Mouse (Mus musculus): ENCODE data around the gene Fam207a.

Gene Fam207a

GRCm38 (mm10) chr10:77531026-77532019 lies 15.7 kb upstream of the Fam207a start:
- DNase-seq (ENCODE audit: low read depth, low spot score), result no peak

- no peak for DNase-seq (ENCODE audit: low read depth, low spot score)
Measured at GRCm38 (mm10) chr10:77530140-77530539, 14.6 kb upstream of the Fam207a start, which contains the start of gene Itgb2. Gene Itgb2 (plus strand): TSS chr10:77530252.

GRCm38 (mm10) chr10:77528634-77529033 lies 13.0 kb upstream of the Fam207a start:
- no peak for DNase-seq (ENCODE audit: low read depth, low spot score)

- no peak for DNase-seq (ENCODE audit: low read depth, low spot score)
Measured at GRCm38 (mm10) chr10:77526488-77526887, 10.9 kb upstream of the Fam207a start.

GRCm38 (mm10) chr10:77523321-77523720 lies 7.7 kb upstream of the Fam207a start:
- peak; percentile 29 for DNase-seq (ENCODE audit: low read depth, low spot score)

- no peak for DNase-seq (ENCODE audit: low read depth, low spot score)
Measured at GRCm38 (mm10) chr10:77522746-77523145, 7.2 kb upstream of the Fam207a start.

- no peak for DNase-seq (ENCODE audit: low read depth, low spot score)
Measured at GRCm38 (mm10) chr10:77522021-77522731, 6.6 kb upstream of the Fam207a start.

GRCm38 (mm10) chr10:77520497-77520896 lies 4.9 kb upstream of the Fam207a start:
- DNase-seq (ENCODE audit: low read depth, low spot score), result no peak

- DNase-seq (ENCODE audit: low read depth, low spot score), result no peak
Measured at GRCm38 (mm10) chr10:77519191-77519590, 3.6 kb upstream of the Fam207a start.

- no peak for DNase-seq (ENCODE audit: low read depth, low spot score)
Measured at GRCm38 (mm10) chr10:77517801-77518200, 2.2 kb upstream of the Fam207a start.

- DNase-seq (ENCODE audit: low read depth, low spot score), result peak; percentile 83
Measured at GRCm38 (mm10) chr10:77517066-77517620, 1.6 kb upstream of the Fam207a start.

GRCm38 (mm10) chr10:77516379-77516951 lies 880 bp upstream of the Fam207a start:
- DNase-seq (ENCODE audit: low read depth, low spot score), result no peak

- no peak for DNase-seq (ENCODE audit: low read depth, low spot score)
Measured at GRCm38 (mm10) chr10:77510225-77510982, 5.2 kb downstream of the Fam207a start.

GRCm38 (mm10) chr10:77509403-77510187 lies 6.0 kb downstream of the Fam207a start:
- DNase-seq (ENCODE audit: low read depth, low spot score), result peak; percentile 90

- no peak for DNase-seq (ENCODE audit: low read depth, low spot score)
Measured at GRCm38 (mm10) chr10:77508744-77509143, 6.8 kb downstream of the Fam207a start.

GRCm38 (mm10) chr10:77507779-77508178 lies 7.8 kb downstream of the Fam207a start:
- DNase-seq (ENCODE audit: low read depth, low spot score), result no peak

- DNase-seq (ENCODE audit: low read depth, low spot score), result no peak
Measured at GRCm38 (mm10) chr10:77506961-77507577, 8.5 kb downstream of the Fam207a start.

GRCm38 (mm10) chr10:77506526-77506925 lies 9.1 kb downstream of the Fam207a start:
- no peak for DNase-seq (ENCODE audit: low read depth, low spot score)

GRCm38 (mm10) chr10:77504143-77504542 lies 11.4 kb downstream of the Fam207a start:
- no peak for DNase-seq (ENCODE audit: low read depth, low spot score)
